Mouse (Mus musculus): Measurements from ENCODE around the gene Nmnat1. TPM values are rescaled to one million over a fixed set of nuclear protein-coding genes. Genes with fewer than 3 reads are reported as not detected.
"Not testable (repeated sequence)": the region's sequence is repeated elsewhere in the genome, so short reads cannot be mapped to it uniquely, and the experiment has no call there.

Nmnat1 gene
- total RNA-seq, 4 experiments from 2014 or later, result 14.8 to 19.5 (median 17.8) TPM

GRCm38 (mm10) chr4:149489415-149490240, 4.6 kb upstream of the Nmnat1 start:
- DNase-seq, result no peak

DNA sequence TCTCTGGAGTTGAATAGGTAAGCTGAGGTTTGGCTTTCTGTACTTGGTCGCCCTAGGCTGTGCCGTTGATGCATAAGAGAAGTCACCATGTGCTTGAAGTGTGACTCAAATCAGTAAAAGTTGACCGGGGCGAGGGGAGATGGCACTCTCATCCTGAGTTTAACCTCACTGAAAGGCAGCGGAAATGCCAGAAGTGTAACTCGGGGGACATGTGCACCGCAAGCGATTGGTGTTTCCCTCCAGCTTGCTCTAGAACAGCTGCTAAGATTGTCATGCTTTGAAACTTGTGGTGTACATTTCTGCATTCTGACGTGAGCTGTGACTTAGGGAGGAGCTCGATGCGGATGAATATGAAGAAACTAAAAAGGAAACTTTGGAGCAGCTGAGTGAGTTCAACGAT, 2.7 kb upstream of the Nmnat1 start:
- DNase-seq, result no peak

GRCm38 (mm10) chr4:149485825-149486206, 814 bp upstream of the Nmnat1 start:
- peak; percentile 7 for DNase-seq

DNA sequence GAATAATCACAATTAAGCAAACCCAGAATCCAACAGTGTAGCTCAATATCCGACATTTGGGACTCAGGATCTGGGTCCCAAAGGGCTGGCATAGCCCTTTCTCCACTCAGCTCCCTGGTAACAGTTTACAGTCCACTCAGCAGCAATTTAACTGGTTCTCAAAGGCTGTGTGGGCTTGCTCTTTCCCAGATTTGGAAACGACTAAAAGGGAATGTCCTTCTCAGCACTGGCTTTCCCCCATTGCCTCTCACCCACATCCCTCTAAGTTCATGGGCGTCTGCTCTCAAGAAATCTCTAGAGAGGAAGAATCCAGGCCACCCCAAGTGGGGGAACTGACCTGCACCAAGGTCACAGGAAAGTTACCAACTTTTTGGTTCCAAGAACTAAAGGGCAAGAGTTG, 436 bp downstream of the Nmnat1 start:
- peak; percentile 28 for DNase-seq

DNA sequence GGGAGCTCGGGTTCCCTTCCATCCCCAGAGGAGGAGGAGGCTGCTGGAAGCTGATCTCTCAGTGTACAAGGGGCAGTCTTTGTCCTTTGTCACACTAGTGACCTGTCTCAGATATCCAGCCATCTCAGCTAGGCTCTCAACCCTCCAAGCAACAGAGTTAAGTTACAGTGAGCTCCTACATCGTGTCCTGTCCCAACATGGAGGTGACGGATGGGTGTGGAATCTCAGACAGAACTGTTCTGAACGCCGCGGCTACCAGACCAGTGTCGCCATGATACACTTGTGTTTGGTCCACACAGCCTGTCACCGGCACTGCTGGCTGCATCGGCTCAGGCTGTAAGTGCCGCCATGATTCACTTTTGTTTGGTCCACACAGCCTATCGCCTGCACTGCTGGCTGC, 7.9 kb downstream of the Nmnat1 start, which contains the start of gene Tmem274:
TSS of gene Tmem274 (plus strand) at position 301 of the 400 bp plus-strand sequence.
- DNase-seq, result no peak

GRCm38 (mm10) chr4:149475096-149475495, 9.9 kb downstream of the Nmnat1 start:
- no peak for DNase-seq

DNA sequence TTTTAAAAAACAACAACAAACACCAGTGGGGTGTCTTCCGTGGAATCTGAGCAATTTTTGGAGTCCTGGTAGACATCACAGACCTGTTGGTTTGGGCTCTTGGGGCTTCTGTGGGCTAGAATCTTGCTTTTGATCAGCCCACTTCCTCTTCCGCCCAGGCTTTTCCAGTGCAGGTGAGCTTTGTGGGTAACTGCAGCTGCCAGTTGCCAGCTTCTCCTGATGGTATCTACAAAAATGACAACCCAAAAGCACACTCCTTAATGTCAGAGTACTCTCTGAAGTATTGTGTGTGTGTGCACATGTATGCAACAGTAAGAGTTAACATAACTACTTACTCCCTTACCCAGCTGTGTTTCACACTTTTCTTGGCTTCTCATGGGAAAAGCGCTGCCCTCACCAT, 15.4 kb downstream of the Nmnat1 start:
- no peak for DNase-seq

DNA sequence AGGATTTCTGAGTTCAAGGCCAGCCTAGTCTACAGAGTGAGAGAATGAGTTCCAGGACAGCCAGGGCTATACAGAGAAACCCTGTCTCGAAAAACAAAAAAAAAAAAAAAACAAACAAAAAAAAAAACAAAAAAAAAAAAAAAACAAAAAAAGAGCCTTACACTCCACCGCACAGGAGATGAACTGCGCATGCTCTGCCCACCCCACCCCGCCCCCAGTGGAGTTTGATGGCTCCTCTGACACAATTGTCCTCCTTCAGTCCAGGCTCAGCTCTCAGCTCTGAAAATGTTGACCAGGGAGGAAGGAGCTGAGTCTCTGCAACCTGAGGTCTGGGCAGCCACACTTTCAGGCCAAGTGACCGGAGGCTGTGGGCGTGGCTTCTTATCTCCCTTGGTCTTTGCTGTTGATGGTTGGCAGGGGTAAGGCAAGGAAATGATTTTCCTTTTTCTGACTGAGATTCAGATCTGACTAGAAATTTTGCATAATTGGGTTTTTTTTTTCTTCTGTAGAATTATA, 21.5 kb downstream of the Nmnat1 start:
- no peak for DNase-seq

GRCm38 (mm10) chr4:149462305-149462971, 22.6 kb downstream of the Nmnat1 start:
- no peak for DNase-seq

GRCm38 (mm10) chr4:149461579-149462304, 23.3 kb downstream of the Nmnat1 start:
- no peak for DNase-seq

- not testable (repeated sequence) for DNase-seq
Observed at GRCm38 (mm10) chr4:149460475-149460874, 24.5 kb downstream of the Nmnat1 start.

DNA sequence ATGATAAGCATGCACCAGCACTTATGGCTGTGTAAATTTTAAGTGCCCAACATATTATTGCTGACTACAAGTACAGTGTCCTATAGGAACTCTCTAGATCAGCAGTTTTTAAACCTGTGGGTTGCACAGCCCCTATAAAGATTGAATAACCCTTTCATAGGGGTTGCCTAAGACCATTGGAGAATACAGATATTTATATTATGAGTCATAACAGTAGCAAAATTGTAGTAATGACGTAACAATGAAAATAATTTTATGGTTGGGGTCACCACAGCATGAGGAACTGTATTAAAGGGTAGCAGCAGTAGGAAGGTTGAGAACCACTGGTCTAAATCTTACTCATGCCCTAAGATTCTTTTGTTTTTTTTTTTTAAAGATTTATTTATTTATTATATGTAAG, 25.6 kb downstream of the Nmnat1 start:
- no peak for DNase-seq

DNA sequence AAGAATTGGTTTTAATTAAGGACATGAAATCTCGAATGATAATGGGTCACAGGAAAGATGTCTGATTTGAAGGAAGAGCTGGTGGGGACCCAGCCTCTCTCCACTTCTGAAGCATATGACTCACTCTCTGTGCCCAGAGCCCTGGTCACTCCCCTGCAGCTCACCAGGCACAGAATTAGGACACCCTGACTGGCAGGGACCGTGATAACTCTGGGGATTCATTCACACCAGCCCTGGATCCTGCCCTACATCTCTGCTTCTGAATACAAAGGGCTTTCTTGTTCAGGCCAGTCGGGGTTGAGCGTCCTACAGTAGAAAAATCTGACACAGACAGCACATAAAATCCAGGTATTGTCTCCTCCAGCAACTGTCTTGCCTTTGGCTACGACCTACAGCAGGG, 26.5 kb downstream of the Nmnat1 start:
- no peak for DNase-seq

GRCm38 (mm10) chr4:149457831-149458430, 27.1 kb downstream of the Nmnat1 start:
- peak; percentile 59 for DNase-seq

- DNase-seq, result not testable (repeated sequence)
Observed at GRCm38 (mm10) chr4:149457163-149457562, 27.8 kb downstream of the Nmnat1 start.

DNA sequence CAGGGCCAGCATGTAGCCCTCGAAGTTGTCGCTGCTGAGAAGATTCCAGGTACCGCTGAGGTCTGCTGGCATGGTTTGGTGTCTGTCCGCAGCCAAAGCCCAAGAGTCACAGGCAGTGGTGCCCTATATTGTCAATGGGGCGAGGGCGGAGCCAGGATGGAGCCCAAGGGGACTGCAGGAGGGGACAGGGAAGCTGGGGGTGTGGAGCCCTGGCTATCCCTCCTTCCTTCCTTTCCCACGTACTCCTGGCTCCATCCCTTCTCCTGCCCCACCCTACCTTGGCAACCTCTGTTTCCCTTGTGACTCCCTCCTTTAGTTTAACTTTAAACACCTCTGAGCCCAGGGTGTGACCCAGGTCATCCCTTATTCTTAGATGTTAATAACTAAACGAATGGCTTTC, 30.1 kb downstream of the Nmnat1 start, which contains the start of gene Rbp7:
TSS of gene Rbp7 (minus strand) at position 100 of the 400 bp plus-strand sequence.
- no peak for DNase-seq

GRCm38 (mm10) chr4:149454263-149454662, 30.7 kb downstream of the Nmnat1 start:
- DNase-seq, result peak; percentile 31

DNA sequence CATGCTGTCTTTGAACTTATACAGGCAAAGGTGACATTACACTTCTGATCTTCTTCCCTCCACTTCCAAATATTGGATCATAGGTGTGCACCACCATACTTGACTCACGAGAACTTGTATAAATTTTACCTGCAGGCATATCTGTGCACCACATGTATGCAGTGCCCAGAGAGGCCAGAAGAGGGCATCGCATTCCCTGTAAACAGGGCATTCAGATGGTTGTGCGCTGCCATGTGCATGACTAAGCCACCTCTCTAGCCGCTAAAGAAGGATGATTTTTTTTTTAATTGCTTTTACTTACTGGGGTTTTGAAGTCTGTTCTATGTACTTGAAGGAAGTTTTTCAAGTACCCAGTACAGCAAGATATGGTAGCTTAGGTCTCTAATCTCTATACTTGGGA, 31.3 kb downstream of the Nmnat1 start:
- DNase-seq, result no peak

- no peak for DNase-seq
Observed at GRCm38 (mm10) chr4:149450636-149451035, 34.4 kb downstream of the Nmnat1 start.

DNA sequence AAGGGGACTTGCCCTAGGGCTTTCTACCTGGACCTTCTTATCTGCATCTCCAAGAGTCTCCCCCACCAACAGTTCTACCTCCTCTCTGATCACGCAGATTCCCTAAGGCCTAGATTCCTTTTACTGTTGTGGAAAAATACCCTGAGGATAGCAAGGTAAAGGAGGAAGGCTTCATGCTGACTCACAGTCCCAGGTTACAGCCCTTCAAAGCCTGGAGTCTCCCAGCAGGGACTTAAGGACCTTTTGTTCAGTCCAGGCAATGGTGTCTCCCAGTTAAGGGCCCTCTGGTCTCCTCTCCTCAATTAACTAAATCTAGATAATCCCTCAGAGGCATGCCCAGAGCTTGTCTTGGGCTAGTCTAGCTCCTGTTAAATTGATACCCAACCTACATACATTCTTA, 38.7 kb downstream of the Nmnat1 start:
- DNase-seq, result no peak

GRCm38 (mm10) chr4:149445868-149446267, 39.1 kb downstream of the Nmnat1 start:
- no peak for DNase-seq

- DNase-seq, result peak; percentile 88
Observed at GRCm38 (mm10) chr4:149444964-149445701, 39.9 kb downstream of the Nmnat1 start.
